Mouse (Mus musculus) cerebellum, adult 2 months (tissue): ENCODE results near the gene Prkcb.

ENCODE experiments used
- CTCF ChIP-seq: fragments of 200-500 bp; IDR thresholded peaks from 2 replicates; pipeline ENCODE4 v1.5.1; 2011; ENCODE audit warnings: low read depth, mild to moderate bottlenecking, control low read depth, low read length, moderate library complexity, borderline replicate concordance; ENCODE audit not compliant: insufficient read depth
- POLR2A ChIP-seq: fragments of 200-500 bp; IDR thresholded peaks from 2 replicates; pipeline ENCODE4 v1.6.1; 2011; ENCODE audit warnings: low read length, control low read depth, borderline replicate concordance; ENCODE audit not compliant: insufficient read depth

GRCm38 (mm10) chr7:122244166-122244565 lies 44.4 kb upstream of the Prkcb start:
- TF ChIP-seq POLR2A (no peak), CTCF (no peak)
